Mouse (Mus musculus) left cerebral cortex, postnatal 14 days (tissue): ENCODE measurements around the gene E2f8. TPM values are rescaled to one million over a fixed set of nuclear protein-coding genes. Genes with fewer than 3 reads are reported as not detected.
A peak's percentile ranks its signal among the peaks of the same experiment; 100 is the strongest.

Source experiments
- DNase-seq, 2 experiments: peaks; one replicate each; pipeline ENCODE4 v3.0.0; 2021 to 2022; ENCODE audit warnings: low spot score in 2 of 2, mixed read lengths in 1 of 2
- intact Hi-C: fragments of 180-260 bp; cut with DNase I; formaldehyde crosslinking; loops from one replicate; pipeline ENCODE4 v1.15.1; 2025
- long read RNA-seq, 2 experiments: library from polyadenylated mRNA; stranded (forward); transcript quantifications; one replicate each; pipeline ENCODE4 v2.0.0; 2021
- total RNA-seq, 2 experiments: library from RNA; stranded (reverse); gene quantifications; 2 replicates each; pipeline ENCODE4 v1.2.3; 2021

E2f8 gene
- under 1 TPM; 0.70 to 0.87 TPM for total RNA-seq
- long read RNA-seq, experiment 1, partial matches to known transcripts: 0 of 1 reads
- long read RNA-seq, experiment 1, other reads (novel, unspliced or antisense): 0 of 1 reads
- long read RNA-seq, experiment 2: 0 reads

GRCm38 (mm10) chr7:48881486-48881885 is at the start of gene E2f8:
Gene E2f8 (minus strand): TSS chr7:48881596.
- peak; percentile 42 to 55 for DNase-seq
- intact Hi-C loops: no loop called here

- intact Hi-C loops: no loop called here
- peak; percentile 39 to 45 for DNase-seq
These were observed 49.0 kb upstream of the E2f8 start for GRCm38 (mm10) chr7:48930399-48930798.

DNA sequence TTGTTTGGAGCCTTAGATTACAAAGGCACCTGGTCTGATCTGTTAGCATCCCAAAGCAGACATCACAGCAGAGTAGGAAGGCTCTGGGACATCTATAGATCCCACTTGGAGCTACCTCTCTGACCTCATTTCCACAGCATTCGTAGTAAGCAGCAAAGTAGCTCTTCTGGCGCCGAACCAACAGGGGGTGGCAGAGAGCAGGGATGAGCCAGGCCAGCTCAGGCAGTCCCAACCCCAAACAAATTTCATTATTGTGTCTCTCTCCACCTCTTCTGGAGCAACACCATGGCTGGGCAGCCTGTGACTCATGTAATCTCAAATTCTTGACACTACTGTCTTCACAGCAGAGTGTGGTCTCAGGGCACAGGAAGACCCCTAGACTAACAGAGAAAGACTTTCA is 47.0 kb upstream of the E2f8 start:
- intact Hi-C loops: loop anchor here (1.0 kb wide), 1 partner anchor 193 kb away; no protein-coding TSS in a partner anchor
- DNase-seq: peak; percentile 58 to 67

DNA sequence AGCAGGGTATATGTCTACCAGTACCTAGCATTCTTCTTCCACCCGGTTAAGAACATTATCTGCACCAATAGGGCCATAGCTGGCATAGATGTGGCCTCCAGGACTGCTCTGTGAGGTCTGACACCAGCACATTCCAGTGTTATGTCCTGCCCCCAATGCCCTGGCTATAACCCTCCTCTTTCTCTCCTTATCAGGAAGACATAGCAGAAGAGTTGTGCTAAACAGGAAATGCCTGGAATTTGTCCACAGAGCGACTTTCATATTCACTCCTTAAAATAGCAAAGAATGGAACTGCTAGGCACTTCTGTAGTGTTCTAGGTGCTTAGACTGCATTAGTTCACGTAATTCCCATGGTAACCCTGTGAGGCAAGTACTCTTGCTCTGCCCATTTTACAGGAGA is 43.8 kb upstream of the E2f8 start:
- no peak for DNase-seq
- intact Hi-C loops: no loop called here

DNA sequence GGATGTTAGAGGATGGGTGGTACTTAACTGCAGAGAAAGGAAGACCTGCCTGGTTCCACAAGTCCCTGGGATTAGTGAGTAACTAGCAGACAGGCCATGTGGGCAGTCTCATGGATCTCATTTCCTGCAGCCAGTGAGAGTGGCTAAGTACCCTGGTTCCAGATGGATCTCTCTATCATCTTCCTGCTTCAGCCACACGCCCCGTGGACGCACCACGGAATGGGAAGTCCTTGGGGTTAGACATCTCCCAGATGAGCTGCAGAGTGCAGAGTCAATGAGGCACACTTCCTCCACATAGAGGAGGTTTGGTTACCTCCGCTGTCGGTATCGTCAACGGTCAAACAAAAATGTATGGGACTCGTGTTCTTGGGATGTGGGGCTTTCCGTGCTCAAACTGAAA is 42.2 kb upstream of the E2f8 start:
- intact Hi-C loops: no loop called here
- DNase-seq: no peak

- intact Hi-C loops: no loop called here
- DNase-seq: no peak
These were observed 37.0 kb upstream of the E2f8 start for GRCm38 (mm10) chr7:48918389-48918788.

DNA sequence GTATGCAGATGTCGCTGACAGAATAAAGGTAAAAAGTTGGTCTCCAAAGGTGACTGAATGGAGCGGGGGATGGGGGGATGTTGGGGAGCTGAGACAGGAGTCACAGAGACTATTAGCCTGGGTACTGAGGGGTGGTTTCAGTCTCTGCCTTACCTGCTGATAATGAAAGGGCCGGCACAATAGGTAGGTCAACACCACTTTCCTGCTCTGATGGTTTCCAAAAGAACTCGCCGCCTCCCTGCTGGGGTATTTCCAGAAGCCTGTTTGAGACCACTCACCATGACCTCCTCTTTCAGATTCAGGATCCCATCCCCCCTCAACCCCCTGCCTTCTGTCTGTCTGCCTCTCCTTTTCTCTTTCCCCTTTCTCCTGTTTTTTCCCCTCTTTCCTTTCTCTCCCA is 36.6 kb upstream of the E2f8 start:
- DNase-seq: no peak
- intact Hi-C loops: no loop called here

GRCm38 (mm10) chr7:48917463-48917862 is 36.1 kb upstream of the E2f8 start:
- no peak for DNase-seq
- intact Hi-C loops: no loop called here

GRCm38 (mm10) chr7:48914630-48915506 is 33.5 kb upstream of the E2f8 start:
- intact Hi-C loops: no loop called here

GRCm38 (mm10) chr7:48911146-48911545 is 29.8 kb upstream of the E2f8 start:
- intact Hi-C loops: no loop called here
- no peak for DNase-seq

More at GRCm38 (mm10) chr7:48914630-48915506, 33.5 kb upstream of the E2f8 start:
- DNase-seq: no peak

- intact Hi-C loops: no loop called here
- no peak for DNase-seq
These were observed 28.9 kb upstream of the E2f8 start for GRCm38 (mm10) chr7:48910282-48910681.

- intact Hi-C loops: no loop called here
- DNase-seq: no peak
These were observed 27.9 kb upstream of the E2f8 start for GRCm38 (mm10) chr7:48909342-48909671.

DNA sequence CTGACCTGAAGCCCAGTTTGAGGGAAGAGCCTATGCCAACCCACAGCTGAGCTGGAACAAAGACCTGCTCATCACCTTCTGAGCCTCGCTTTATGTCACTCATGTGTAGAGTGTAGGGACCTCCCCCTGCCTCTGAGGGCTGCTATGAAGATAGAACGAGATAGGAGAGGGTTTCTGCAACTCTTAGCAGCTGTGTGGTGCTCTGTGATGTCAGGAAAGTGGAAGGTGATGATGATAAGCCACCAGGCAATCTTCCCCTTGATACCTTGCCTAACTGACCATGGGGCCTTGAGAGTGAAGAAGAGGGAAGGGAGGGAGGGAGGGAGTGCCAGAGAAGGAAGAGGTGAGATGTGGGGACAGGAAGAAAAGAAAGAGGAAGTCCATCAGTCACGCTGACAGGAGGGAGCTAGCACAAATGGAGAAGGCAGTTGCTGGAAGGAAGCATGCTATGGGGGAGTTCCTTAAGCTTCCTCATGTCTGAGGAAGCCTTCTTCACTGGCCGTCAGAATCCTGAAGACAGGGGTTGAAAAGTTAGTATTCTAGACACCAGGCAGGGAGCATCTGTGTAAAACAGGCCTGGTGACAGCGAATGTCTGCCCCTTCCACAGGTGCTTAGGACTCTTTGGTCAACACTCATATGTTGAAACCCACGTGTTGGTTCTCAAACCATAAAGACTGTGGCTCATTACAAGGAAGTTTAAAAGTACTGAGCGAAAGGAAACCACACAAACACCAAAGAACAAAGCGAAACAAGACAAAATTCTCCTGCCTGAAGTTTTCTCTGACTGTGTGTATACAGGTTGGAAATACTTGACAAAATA is 27.3 kb upstream of the E2f8 start, which contains the start of gene Nav2:
Gene Nav2, plus strand, starts transcription at position 196 of the 821 bp plus-strand sequence.
- DNase-seq: no peak
- intact Hi-C loops: no loop called here

- intact Hi-C loops: no loop called here
- no peak for DNase-seq
These were observed 21.1 kb upstream of the E2f8 start for GRCm38 (mm10) chr7:48902454-48902853.

- no peak for DNase-seq
- intact Hi-C loops: no loop called here
These were observed 19.2 kb upstream of the E2f8 start for GRCm38 (mm10) chr7:48900408-48901167.

DNA sequence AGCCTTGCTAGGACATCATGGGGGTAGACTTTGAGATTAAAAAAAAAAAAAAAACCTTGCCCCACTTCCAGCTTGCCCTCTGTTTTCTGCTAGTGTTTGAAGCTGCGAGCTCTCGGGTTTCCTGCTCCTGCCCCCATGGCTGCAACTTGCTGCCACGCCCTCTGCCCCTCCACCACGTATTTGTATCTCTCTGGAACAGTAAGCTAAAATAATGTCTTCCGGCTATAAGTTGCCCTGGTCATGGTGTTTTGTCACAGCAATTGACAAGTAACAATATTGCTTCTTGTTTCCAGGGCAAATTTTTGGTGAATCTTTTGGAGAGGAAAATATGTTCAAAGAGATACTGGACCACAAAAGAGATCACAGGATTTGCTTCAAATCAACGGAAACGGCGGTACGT is 17.0 kb upstream of the E2f8 start:
- intact Hi-C loops: no loop called here
- no peak for DNase-seq

- no peak for DNase-seq
- intact Hi-C loops: no loop called here
These were observed 16.3 kb upstream of the E2f8 start for GRCm38 (mm10) chr7:48897539-48898163.

DNA sequence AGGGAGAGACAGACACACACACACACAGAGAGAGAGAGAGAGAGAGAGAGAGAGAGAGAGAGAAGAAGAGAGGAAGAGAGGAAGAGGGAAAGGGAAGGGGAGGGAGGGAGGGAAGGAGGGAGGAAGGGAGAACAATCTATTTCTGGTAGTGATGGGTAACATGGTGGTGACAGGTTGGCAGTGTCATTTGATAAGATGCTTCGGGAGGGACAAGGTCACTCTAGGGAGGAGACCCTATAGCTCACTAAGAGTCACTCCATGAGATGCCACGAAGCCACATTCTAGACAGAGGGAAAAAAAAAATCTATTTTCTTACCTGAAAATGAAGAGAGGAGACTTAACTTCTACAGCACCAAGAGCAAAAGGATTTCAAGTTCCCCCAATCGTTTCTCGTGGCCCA is 14.7 kb upstream of the E2f8 start:
- DNase-seq: no peak
- intact Hi-C loops: no loop called here

- intact Hi-C loops: no loop called here
- DNase-seq: no peak
These were observed 14.1 kb upstream of the E2f8 start for GRCm38 (mm10) chr7:48895475-48895874.
